Mouse (Mus musculus): ENCODE data around the gene Ddx19b. TPM values are rescaled to one million over a fixed set of nuclear protein-coding genes. Genes with fewer than 3 reads are reported as not detected.
"Not testable (repeated sequence)": the region's sequence is repeated elsewhere in the genome, so short reads cannot be mapped to it uniquely, and the experiment has no call there.

The Ddx19b gene
- total and polyA plus RNA-seq, 2 experiments from 2014 or later, result 5.0 to 11.0 TPM

- no peaks in the 10 kb centered on the region for H3K36me3 ChIP-seq (ENCODE audit: insufficient read depth, low read length)
- TF ChIP-seq CTCF (IDR thresholded peaks at IDR 0.05), result no peak
- WGBS, result 82% methylated on average over 6 of the region's 6 CpGs
- ATAC-seq (ENCODE audit: low FRiP score) (no peak), DNase-seq (ENCODE audit: low spot score) (no peak)
- no peak overlapping the region for H3K4me2 ChIP-seq (ENCODE audit: low read depth, low read length, poor library complexity, severe bottlenecking)
- no peak overlapping the region for H3K9ac ChIP-seq (replicated peaks; ENCODE audit: low read length, poor library complexity, severe bottlenecking)
- H3K4me1 ChIP-seq (ENCODE audit: insufficient read depth, low read length), result no peaks in the 10 kb centered on the region
- no peaks in the 10 kb centered on the region for H3K9me3 ChIP-seq (ENCODE audit: low read length)
- no peak overlapping the region for H3K27ac ChIP-seq (ENCODE audit: low read depth, low read length)
- no peak overlapping the region for H3K4me3 ChIP-seq (ENCODE audit: low read depth, low read length)
- 0 out of 2 replicates have a peak, but pooled peaks cover 7% of the 10 kb centered on the region for H3K27me3 ChIP-seq (ENCODE audit: insufficient read depth, low read length)
These were observed 1.5 kb downstream of the Ddx19b start for GRCm38 (mm10) chr8:111030045-111030444.

GRCm38 (mm10) chr8:111029589-111029988, 2.0 kb downstream of the Ddx19b start:
- Histone ChIP-seq H3K4me3 (ENCODE audit: low read depth, low read length) (no peak overlapping the region), H3K9me3 (ENCODE audit: low read length) (no peaks in the 10 kb centered on the region), H3K4me1 (ENCODE audit: insufficient read depth, low read length) (no peaks in the 10 kb centered on the region), H3K36me3 (ENCODE audit: insufficient read depth, low read length) (no peaks in the 10 kb centered on the region), H3K9ac (replicated peaks; ENCODE audit: low read length, poor library complexity, severe bottlenecking) (no peak overlapping the region), H3K27ac (ENCODE audit: low read depth, low read length) (no peak overlapping the region), H3K27me3 (ENCODE audit: insufficient read depth, low read length) (0 out of 2 replicates have a peak, but pooled peaks cover 7% of the 10 kb centered on the region), H3K4me2 (ENCODE audit: low read depth, low read length, poor library complexity, severe bottlenecking) (no peak overlapping the region)
- no peak for TF ChIP-seq CTCF (IDR thresholded peaks at IDR 0.05)
- ATAC-seq (ENCODE audit: low FRiP score), result no peak
- WGBS, result 61% methylated on average over 4 of the region's 4 CpGs
- no peak for DNase-seq (ENCODE audit: low spot score)

GRCm38 (mm10) chr8:111027391-111027937, 4.1 kb downstream of the Ddx19b start:
- peak overlapping the region; percentile 73 for H3K4me2 ChIP-seq (ENCODE audit: low read depth, low read length, poor library complexity, severe bottlenecking)
- ATAC-seq (ENCODE audit: low FRiP score) (peak; percentile 87), DNase-seq (ENCODE audit: low spot score) (peak; percentile 95)
- H3K4me1 ChIP-seq (ENCODE audit: insufficient read depth, low read length), result no peaks in the 10 kb centered on the region
- peak; percentile 18; the same call in 1 of the 2 replicates for TF ChIP-seq CTCF (IDR thresholded peaks at IDR 0.05)
- no peaks in the 10 kb centered on the region for H3K9me3 ChIP-seq (ENCODE audit: low read length)
- H3K4me3 ChIP-seq (ENCODE audit: low read depth, low read length), result peak overlapping the region; percentile 72
- 0% methylated on average over 31 of the region's 31 CpGs for WGBS
- H3K27me3 ChIP-seq (ENCODE audit: insufficient read depth, low read length), result 0 out of 2 replicates have a peak, but pooled peaks cover 7% of the 10 kb centered on the region
- no peaks in the 10 kb centered on the region for H3K36me3 ChIP-seq (ENCODE audit: insufficient read depth, low read length)
- H3K27ac ChIP-seq (ENCODE audit: low read depth, low read length), result peak overlapping the region; percentile 75
- H3K9ac ChIP-seq (replicated peaks; ENCODE audit: low read length, poor library complexity, severe bottlenecking), result peak overlapping the region; percentile 86

GRCm38 (mm10) chr8:111026609-111027008, 4.9 kb downstream of the Ddx19b start:
- H3K9me3 ChIP-seq (ENCODE audit: low read length); H3K36me3 ChIP-seq (ENCODE audit: insufficient read depth, low read length); DNase-seq (ENCODE audit: low spot score); H3K4me2 ChIP-seq (ENCODE audit: low read depth, low read length, poor library complexity, severe bottlenecking); H3K27ac ChIP-seq (ENCODE audit: low read depth, low read length); H3K4me3 ChIP-seq (ENCODE audit: low read depth, low read length); H3K4me1 ChIP-seq (ENCODE audit: insufficient read depth, low read length); H3K9ac ChIP-seq (replicated peaks; ENCODE audit: low read length, poor library complexity, severe bottlenecking); ATAC-seq (ENCODE audit: low FRiP score); H3K27me3 ChIP-seq (ENCODE audit: insufficient read depth, low read length): not testable (repeated sequence)
- WGBS, result 100% methylated on average over 1 of the region's 2 CpGs

- H3K36me3 ChIP-seq (ENCODE audit: insufficient read depth, low read length), result peaks cover 38% of the 10 kb centered on the region
- WGBS, result 93% methylated on average over 8 of the region's 10 CpGs
These were observed 21.1 kb downstream of the Ddx19b start for GRCm38 (mm10) chr8:111010230-111010991.

More at GRCm38 (mm10) chr8:111010230-111010991, 21.1 kb downstream of the Ddx19b start:
- H3K27me3 ChIP-seq (ENCODE audit: insufficient read depth, low read length); H3K27ac ChIP-seq (ENCODE audit: low read depth, low read length); H3K4me1 ChIP-seq (ENCODE audit: insufficient read depth, low read length); DNase-seq (ENCODE audit: low spot score); H3K9ac ChIP-seq (replicated peaks; ENCODE audit: low read length, poor library complexity, severe bottlenecking); H3K9me3 ChIP-seq (ENCODE audit: low read length); ATAC-seq (ENCODE audit: low FRiP score); H3K4me2 ChIP-seq (ENCODE audit: low read depth, low read length, poor library complexity, severe bottlenecking); H3K4me3 ChIP-seq (ENCODE audit: low read depth, low read length): not testable (repeated sequence)
